Mouse (Mus musculus): ENCODE results near the gene Coro7. TPM values are rescaled to one million over a fixed set of nuclear protein-coding genes. Genes with fewer than 3 reads are reported as not detected.

The Coro7 gene
- polyA plus RNA-seq (2012; rRNA removed): 52.6 and 56.6 TPM in 2 replicates

GRCm38 (mm10) chr16:4679121-4680018 lies at the start of gene Coro7:
TSS of gene Coro7 (minus strand) at chr16:4679777.

GRCm38 (mm10) chr16:4725780-4726527 lies 46.4 kb upstream of the Coro7 start, which contains the start of gene Hmox2:
TSS of gene Hmox2 (plus strand) at chr16:4726361.

GRCm38 (mm10) chr16:4718753-4719518 lies 39.4 kb upstream of the Coro7 start, which contains the start of gene Nmral1:
TSS of gene Nmral1 (minus strand) at chr16:4719356.

GRCm38 (mm10) chr16:4639831-4640237 lies 39.7 kb downstream of the Coro7 start, which contains the start of the genes Vasn and Dnaja3:
TSS of gene Vasn (plus strand) at chr16:4639941.
TSS of gene Dnaja3 (plus strand) at chr16:4639989.

GRCm38 (mm10) chr16:4624481-4625110 lies 55.0 kb downstream of the Coro7 start, which contains the start of gene Pam16:
TSS of gene Pam16 (minus strand) at chr16:4624988.

GRCm38 (mm10) chr16:4593971-4594813 lies 85.4 kb downstream of the Coro7 start, which contains the start of gene Glis2:
TSS of gene Glis2 (plus strand) at chr16:4594713.

Other genes starting within 250 kb of the Coro7 start
- 1.6 and 1.9 TPM in 2 replicates for gene Srl, start 138.0 kb downstream of the Coro7 start, polyA plus RNA-seq (2012; rRNA removed)
- gene Tfap4, start 119.9 kb downstream of the Coro7 start, polyA plus RNA-seq (2012; rRNA removed): 10.6 and 11.7 TPM in 2 replicates
- 18.3 and 19.0 TPM in 2 replicates for gene Glis2, start 85.1 kb downstream of the Coro7 start, polyA plus RNA-seq (2012; rRNA removed)
- 17.5 and 20.2 TPM in 2 replicates for gene Pam16, start 54.8 kb downstream of the Coro7 start, polyA plus RNA-seq (2012; rRNA removed)
- gene Vasn, start 39.8 kb downstream of the Coro7 start, polyA plus RNA-seq (2012; rRNA removed): 19.5 and 20.6 TPM in 2 replicates
- gene Dnaja3, start 39.8 kb downstream of the Coro7 start, polyA plus RNA-seq (2012; rRNA removed): 20.0 and 21.0 TPM in 2 replicates
- gene Nmral1, start 39.6 kb upstream of the Coro7 start, polyA plus RNA-seq (2012; rRNA removed): 5.5 and 5.8 TPM in 2 replicates
- gene Hmox2, start 46.6 kb upstream of the Coro7 start, polyA plus RNA-seq (2012; rRNA removed): 13.3 and 16.3 TPM in 2 replicates
- 58.9 and 69.7 TPM in 2 replicates for gene Cdip1, start 110.5 kb upstream of the Coro7 start, polyA plus RNA-seq (2012; rRNA removed)
- not detected in 2 replicates for gene 4930562C15Rik, start 155.6 kb upstream of the Coro7 start, polyA plus RNA-seq (2012; rRNA removed)
- 50.0 and 54.2 TPM in 2 replicates for gene Ubald1, start 200.5 kb upstream of the Coro7 start, polyA plus RNA-seq (2012; rRNA removed)
- 150 and 154 TPM in 2 replicates for gene Mgrn1, start 206.5 kb upstream of the Coro7 start, polyA plus RNA-seq (2012; rRNA removed)

All from colon, adult 2 months (tissue).